Mouse (Mus musculus): ENCODE measurements around the gene Agap1.

Agap1 gene

GRCm38 (mm10) chr1:89457126-89458031, 2.8 kb downstream of the Agap1 start:
- DNase-seq (ENCODE audit: inconsistent age in 2 of 2, low spot score in 1 of 2) = peak in 1 of 2 experiments; percentile 63

- peak; percentile 61 for DNase-seq (ENCODE audit: inconsistent age in 2 of 2, low spot score in 1 of 2)
These were observed 7.3 kb downstream of the Agap1 start for GRCm38 (mm10) chr1:89461881-89462280.

- DNase-seq (ENCODE audit: inconsistent age in 2 of 2, low spot score in 1 of 2) = peak; percentile 71 to 80
These were observed 8.5 kb downstream of the Agap1 start for GRCm38 (mm10) chr1:89463138-89463537.

GRCm38 (mm10) chr1:89465417-89466002, 10.9 kb downstream of the Agap1 start:
- no peak for DNase-seq (ENCODE audit: inconsistent age in 2 of 2, low spot score in 1 of 2)

- peak; percentile 67 to 76 for DNase-seq (ENCODE audit: inconsistent age in 2 of 2, low spot score in 1 of 2)
These were observed 12.9 kb downstream of the Agap1 start for GRCm38 (mm10) chr1:89467321-89468069.

GRCm38 (mm10) chr1:89468141-89468540, 13.5 kb downstream of the Agap1 start:
- peak; percentile 51 to 76 for DNase-seq (ENCODE audit: inconsistent age in 2 of 2, low spot score in 1 of 2)

- peak in 1 of 2 experiments; percentile 57 for DNase-seq (ENCODE audit: inconsistent age in 2 of 2, low spot score in 1 of 2)
These were observed 16.8 kb downstream of the Agap1 start for GRCm38 (mm10) chr1:89471430-89471829.

GRCm38 (mm10) chr1:89471891-89472290, 17.3 kb downstream of the Agap1 start:
- no peak for DNase-seq (ENCODE audit: inconsistent age in 2 of 2, low spot score in 1 of 2)

GRCm38 (mm10) chr1:89473946-89474345, 19.3 kb downstream of the Agap1 start:
- no peak for DNase-seq (ENCODE audit: inconsistent age in 2 of 2, low spot score in 1 of 2)

- peak in 1 of 2 experiments; percentile 46 for DNase-seq (ENCODE audit: inconsistent age in 2 of 2, low spot score in 1 of 2)
These were observed 20.2 kb downstream of the Agap1 start for GRCm38 (mm10) chr1:89474853-89475252.

- DNase-seq (ENCODE audit: inconsistent age in 2 of 2, low spot score in 1 of 2) = peak in 1 of 2 experiments; percentile 40
These were observed 22.4 kb downstream of the Agap1 start for GRCm38 (mm10) chr1:89477033-89477432.

GRCm38 (mm10) chr1:89478571-89479460, 24.2 kb downstream of the Agap1 start:
- DNase-seq (ENCODE audit: inconsistent age in 2 of 2, low spot score in 1 of 2) = peak in 1 of 2 experiments; percentile 21

- peak in 1 of 2 experiments; percentile 24 for DNase-seq (ENCODE audit: inconsistent age in 2 of 2, low spot score in 1 of 2)
These were observed 26.5 kb downstream of the Agap1 start for GRCm38 (mm10) chr1:89481154-89481553.

GRCm38 (mm10) chr1:89482812-89483211, 28.2 kb downstream of the Agap1 start:
- no peak for DNase-seq (ENCODE audit: inconsistent age in 2 of 2, low spot score in 1 of 2)

- no peak for DNase-seq (ENCODE audit: inconsistent age in 2 of 2, low spot score in 1 of 2)
These were observed 32.3 kb downstream of the Agap1 start for GRCm38 (mm10) chr1:89486891-89487290.

GRCm38 (mm10) chr1:89489111-89489971, 34.7 kb downstream of the Agap1 start:
- DNase-seq (ENCODE audit: inconsistent age in 2 of 2, low spot score in 1 of 2) = no peak

- DNase-seq (ENCODE audit: inconsistent age in 2 of 2, low spot score in 1 of 2) = no peak
These were observed 38.6 kb downstream of the Agap1 start for GRCm38 (mm10) chr1:89493177-89493576.

GRCm38 (mm10) chr1:89494816-89495215, 40.2 kb downstream of the Agap1 start:
- DNase-seq (ENCODE audit: inconsistent age in 2 of 2, low spot score in 1 of 2) = no peak

GRCm38 (mm10) chr1:89496204-89496603, 41.6 kb downstream of the Agap1 start:
- DNase-seq (ENCODE audit: inconsistent age in 2 of 2, low spot score in 1 of 2) = no peak
